Mouse (Mus musculus): ENCODE measurements around the gene Urb2. TPM values are rescaled to one million over a fixed set of nuclear protein-coding genes. Genes with fewer than 3 reads are reported as not detected.
"Not testable (repeated sequence)": the region's sequence is repeated elsewhere in the genome, so short reads cannot be mapped to it uniquely, and the experiment has no call there.

The Urb2 gene
- total RNA-seq, 2 experiments from 2014 or later, result 5.8 to 6.0 TPM

DNA sequence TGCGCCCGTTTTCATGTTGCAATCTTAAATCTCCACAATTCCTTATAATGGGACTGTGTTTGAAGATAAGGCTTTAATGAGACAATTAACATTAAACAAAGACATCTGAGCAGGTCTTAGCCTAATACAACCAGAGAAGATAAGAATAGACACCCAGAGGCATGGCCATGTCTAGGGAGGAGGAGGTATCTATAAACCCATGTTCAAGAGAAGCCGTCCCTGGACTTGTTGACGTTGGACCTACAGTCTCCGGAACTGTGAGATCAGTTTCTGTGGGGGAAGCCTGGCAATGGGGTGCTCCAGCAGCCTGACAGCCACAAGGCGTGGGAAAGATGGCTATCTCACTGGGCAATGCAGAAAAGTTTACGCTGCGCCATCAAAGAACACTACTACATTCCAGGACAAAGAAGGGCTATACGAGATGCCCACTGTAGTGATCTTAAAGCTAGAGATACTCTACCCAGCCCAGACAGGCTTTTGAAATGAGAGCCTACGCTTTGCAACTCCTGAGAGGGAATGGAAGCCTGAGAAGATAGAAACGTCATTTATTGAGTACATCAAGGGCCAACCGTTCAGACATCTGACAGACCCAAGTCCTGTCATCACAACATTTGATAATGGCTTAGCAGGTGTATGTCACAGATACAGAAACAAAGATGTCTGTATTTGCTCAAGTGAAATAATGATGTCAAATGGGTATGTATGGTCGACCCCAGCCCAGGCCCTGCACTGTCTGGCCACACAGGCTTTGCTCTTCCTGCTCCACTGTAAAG is 30.8 kb upstream of the Urb2 start:
- no peak for DNase-seq
- intact Hi-C loops (cut with DNase I), result no loop called here
- Histone ChIP-seq H3K27ac (no peak overlapping the region), H3K4me3 (no peak overlapping the region)
- no peak for TF ChIP-seq CTCF (IDR thresholded peaks at IDR 0.05)

DNA sequence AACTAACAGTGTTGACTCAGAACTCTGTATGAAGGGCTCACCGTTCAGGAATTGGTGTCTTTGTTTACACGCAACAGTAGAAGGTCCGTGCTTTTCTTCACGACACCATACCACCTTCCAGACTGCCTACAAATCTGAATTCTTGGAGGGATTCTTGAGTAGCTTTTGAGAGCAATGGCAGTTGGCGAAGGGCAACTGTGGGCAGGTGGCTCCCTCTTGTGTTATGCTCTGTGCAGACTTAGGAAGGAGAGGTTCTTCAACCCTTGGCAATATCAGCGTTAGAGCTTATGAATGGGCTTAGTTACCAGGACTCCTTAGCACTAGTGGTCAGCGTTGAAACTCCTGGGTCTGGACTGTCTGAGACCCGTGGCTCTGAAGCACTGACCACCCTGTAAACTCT is 28.7 kb upstream of the Urb2 start:
- Histone ChIP-seq H3K27ac (no peak overlapping the region), H3K4me3 (no peak overlapping the region)
- intact Hi-C loops (cut with DNase I), result no loop called here
- DNase-seq, result no peak
- peak; percentile 39; the same call in 1 of the 2 replicates for TF ChIP-seq CTCF (IDR thresholded peaks at IDR 0.05)

DNA sequence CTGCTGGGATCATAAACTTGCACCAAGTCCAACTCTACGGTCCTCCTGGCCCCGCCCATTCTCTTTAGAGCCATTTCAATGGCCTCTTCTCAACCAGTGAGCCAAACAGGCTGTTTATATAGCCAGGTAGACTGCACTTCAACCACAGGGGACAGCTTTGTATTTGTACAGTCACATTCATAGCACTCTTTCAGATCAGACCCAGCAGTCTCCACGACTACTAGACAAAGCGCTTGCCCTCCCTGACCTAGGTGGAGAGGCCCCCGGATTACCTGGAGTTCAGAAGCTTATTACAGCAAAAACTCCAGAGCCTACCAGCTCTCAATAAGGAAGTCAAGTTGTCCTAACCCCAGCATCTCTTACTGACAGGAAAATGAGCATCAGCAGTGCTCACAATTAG is 27.7 kb upstream of the Urb2 start:
- Histone ChIP-seq H3K27ac (no peak overlapping the region), H3K4me3 (no peak overlapping the region)
- DNase-seq, result no peak
- no peak for TF ChIP-seq CTCF (IDR thresholded peaks at IDR 0.05)
- intact Hi-C loops (cut with DNase I), result no loop called here

DNA sequence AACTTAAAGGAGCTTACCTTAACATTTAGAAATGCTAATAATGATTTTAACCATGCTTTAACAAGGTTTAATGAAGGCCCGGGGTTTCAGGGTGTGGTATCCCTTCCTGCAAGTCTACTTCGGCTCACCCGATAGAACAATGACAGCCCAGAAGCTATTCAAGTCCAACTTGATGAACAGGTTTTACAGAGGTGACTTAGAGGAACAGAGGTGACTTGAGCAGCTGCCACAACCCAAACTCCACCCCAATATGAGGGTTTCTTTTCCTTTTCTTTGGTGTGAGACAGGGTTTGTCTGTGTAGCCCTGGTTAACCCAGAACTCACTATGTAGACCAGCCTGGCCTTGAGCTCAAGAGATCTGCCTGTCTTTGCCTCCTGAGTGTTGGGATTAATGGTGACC is 27.3 kb upstream of the Urb2 start:
- Histone ChIP-seq H3K4me3 (no peak overlapping the region), H3K27ac (no peak overlapping the region)
- TF ChIP-seq CTCF (IDR thresholded peaks at IDR 0.05), result no peak
- intact Hi-C loops (cut with DNase I), result no loop called here
- DNase-seq, result no peak

DNA sequence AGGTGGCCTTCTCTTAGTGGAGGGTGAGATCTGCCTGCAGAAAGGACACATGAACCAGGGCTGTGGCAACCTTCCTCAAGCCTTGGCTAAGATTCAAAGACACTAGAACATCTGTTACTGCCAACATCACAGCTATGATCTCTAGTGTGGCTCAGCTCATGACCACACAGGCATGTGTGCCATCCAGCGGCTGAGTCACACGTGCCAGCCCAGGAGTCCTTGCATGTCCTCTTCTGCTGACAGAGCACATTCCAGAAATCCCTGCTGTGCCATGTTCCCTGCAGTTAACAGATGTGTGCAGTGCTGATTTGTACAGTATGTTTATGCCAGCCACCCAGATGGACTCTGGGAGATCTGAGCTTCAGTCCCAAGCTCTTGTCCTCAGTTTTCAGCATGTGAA is 21.7 kb upstream of the Urb2 start:
- intact Hi-C loops (cut with DNase I), result no loop called here
- Histone ChIP-seq H3K4me3 (no peak overlapping the region), H3K27ac (peak overlapping the region; percentile 74)
- DNase-seq, result peak; percentile 71
- TF ChIP-seq CTCF (IDR thresholded peaks at IDR 0.05), result no peak

DNA sequence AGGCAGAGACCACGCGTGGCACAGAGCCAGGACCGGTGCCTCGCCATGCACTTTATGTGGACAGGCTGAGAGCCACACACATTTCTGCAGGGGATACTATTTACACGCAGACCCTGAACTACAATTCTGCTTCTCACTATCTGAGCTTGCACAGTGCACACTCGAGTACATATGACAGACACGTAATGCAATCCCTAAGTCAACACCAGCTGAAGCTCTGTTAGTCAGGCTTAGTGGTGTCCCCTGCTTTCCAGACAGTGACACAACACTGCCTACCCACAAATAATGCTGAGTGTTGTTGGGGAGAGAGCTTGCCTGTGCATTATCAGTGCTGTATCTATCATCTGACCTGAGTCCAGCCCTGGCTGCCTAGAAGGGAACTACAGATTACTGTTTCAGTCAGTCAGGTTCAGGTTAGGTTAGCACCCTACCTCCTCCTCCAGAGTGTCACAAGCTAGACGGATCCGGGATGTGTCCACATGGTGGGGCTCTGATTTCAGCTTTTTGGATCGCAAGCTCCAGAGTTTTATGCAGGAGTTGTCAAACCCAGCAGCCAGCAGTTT is 18.7 kb upstream of the Urb2 start:
- intact Hi-C loops (cut with DNase I), result no loop called here
- peak; percentile 36 for TF ChIP-seq CTCF (IDR thresholded peaks at IDR 0.05)
- DNase-seq, result peak; percentile 44
- H3K27ac ChIP-seq, result peak overlapping the region; percentile 79
- peak overlapping the region; percentile 7 for H3K4me3 ChIP-seq

DNA sequence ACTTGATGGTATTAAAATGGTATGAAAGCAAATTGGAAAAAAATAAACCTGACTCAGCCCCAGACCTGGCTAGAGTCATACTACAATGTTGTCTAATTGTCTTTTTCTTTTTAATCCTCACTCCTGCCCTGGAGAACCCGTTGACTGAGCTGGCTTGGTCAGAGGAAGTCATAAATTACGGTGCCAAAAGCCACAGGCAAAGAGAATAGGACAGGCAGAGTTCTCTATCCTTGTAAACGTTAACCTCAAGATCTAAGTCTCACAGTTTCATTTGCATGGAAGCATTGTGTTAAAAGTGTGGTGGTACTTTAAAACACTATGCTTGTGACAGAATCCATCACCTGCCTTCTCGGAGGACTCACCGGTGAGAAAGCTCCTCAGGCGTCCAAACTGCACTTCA is 13.5 kb upstream of the Urb2 start:
- intact Hi-C loops (cut with DNase I), result no loop called here
- DNase-seq, result no peak
- H3K4me3 ChIP-seq, result no peak overlapping the region
- no peak overlapping the region for H3K27ac ChIP-seq
- TF ChIP-seq CTCF (IDR thresholded peaks at IDR 0.05), result no peak

DNA sequence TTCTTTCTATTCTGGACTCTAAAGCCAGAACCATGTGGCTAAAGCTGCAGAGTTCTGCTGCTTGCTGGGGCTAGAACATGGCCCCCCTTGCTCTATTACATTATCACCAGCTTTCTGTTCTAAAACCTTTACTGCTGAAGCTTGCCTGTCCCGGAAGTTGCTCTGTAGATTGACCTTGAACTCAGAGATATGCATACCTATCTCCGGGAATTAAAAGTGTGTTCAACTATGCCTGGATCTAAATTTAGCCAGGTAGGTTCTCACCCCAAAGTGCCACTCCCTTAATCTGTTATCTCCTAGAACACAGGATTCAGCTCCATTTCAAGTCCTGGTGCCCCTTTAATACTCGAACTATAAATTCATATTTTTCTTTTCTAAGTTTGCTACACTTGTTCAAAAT is 9.7 kb upstream of the Urb2 start:
- no peak overlapping the region for H3K4me3 ChIP-seq
- no peak for TF ChIP-seq CTCF (IDR thresholded peaks at IDR 0.05)
- no peak for DNase-seq
- intact Hi-C loops (cut with DNase I), result no loop called here
- no peak overlapping the region for H3K27ac ChIP-seq

DNA sequence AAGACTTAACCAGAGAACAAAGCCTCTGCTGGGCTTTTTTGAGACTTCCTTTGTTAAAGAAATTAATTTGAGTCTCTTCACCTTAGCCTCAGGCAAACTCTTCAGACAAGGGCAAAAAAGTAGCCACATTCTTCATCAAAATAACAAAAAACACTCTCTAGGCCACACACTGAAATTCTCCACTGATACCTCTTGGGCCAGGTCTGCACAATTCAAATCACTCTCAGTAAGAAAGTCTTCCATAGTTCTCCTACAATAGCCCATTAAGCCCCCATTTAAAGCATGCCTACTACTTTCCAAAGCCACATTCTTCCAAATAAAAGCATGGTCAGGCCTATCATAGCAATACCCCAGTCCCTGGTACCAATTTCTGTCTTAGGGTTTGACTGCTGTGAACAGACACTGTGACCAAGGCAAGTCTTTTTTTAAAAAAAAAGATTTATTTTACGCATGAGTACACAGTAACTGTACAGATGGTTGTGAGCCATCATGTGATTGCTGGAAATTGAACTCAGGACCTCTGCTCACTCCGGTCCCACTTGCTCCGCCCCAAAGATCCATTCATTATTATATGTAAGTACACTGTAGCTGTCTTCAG is 9.2 kb upstream of the Urb2 start:
- Histone ChIP-seq H3K4me3 (no peak overlapping the region), H3K27ac (no peak overlapping the region)
- no peak for DNase-seq
- TF ChIP-seq CTCF (IDR thresholded peaks at IDR 0.05), result no peak
- intact Hi-C loops (cut with DNase I), result no loop called here

DNA sequence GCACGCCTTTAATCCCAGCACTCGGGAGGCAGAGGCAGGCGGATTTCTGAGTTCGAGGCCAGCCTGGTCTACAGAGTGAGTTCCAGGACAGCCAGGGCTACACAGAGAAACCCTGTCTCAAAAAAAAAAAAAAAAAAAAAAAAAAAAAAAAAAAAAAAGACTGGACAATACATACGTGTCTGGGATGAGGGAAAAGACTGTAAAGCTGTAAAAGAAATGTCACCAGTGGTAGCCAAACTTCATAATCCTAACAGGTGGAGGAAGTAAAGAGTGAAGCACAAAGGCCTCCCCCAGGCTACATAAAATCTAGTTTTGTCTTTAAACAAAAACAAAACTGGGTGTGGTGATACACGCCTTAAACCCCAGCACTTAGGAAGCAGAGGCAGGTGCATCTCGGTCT is 7.0 kb upstream of the Urb2 start:
- intact Hi-C loops (cut with DNase I); DNase-seq; H3K4me3 ChIP-seq; H3K27ac ChIP-seq: not testable (repeated sequence)

DNA sequence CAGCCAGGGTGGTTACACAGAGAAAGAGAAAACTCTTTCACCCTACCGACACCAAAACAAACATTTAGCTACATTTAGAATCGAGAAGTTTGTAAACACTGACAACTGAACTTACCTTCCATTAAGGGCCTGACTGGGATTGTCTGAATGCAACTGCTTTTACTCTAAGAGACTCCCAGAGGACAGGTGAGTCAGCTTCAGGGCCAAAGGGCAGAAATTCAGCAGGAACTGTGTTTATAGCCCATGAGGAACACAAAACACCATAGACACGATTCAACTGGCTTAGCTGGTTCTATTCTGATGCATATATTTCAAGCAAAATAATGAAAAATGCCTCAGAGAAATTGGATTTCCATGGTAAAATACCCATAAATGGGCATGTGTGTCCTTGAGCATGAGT is 6.6 kb upstream of the Urb2 start:
- intact Hi-C loops (cut with DNase I), result no loop called here
- H3K4me3 ChIP-seq, result no peak overlapping the region
- no peak for DNase-seq
- no peak for TF ChIP-seq CTCF (IDR thresholded peaks at IDR 0.05)
- no peak overlapping the region for H3K27ac ChIP-seq

DNA sequence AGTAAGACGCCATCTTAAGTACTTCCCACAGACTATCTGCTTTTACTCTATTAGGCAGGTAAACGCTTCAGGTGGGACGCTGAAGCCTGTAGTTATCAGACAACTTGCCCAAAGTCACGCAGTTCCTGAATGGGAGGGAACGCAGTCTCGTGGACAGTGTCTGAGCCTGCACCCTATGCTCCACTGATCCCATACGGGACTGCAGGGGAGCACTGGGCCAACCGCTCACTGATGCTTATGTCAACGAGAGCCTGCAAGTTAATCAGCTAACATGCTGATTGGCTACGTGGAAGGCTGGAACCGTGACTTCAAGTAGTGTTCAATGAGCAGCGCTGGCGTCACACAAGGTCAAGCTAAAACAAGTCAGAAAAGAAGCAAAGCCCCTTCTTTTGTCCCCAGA is 1.5 kb upstream of the Urb2 start:
- no peak for DNase-seq
- Histone ChIP-seq H3K4me3 (peak overlapping the region; percentile 94), H3K27ac (no peak overlapping the region)
- no peak for TF ChIP-seq CTCF (IDR thresholded peaks at IDR 0.05)
- intact Hi-C loops (cut with DNase I), result loop anchor here (5.0 kb wide), 1 partner anchor 37 kb away; the partner anchor contains the start of gene Abcb10

DNA sequence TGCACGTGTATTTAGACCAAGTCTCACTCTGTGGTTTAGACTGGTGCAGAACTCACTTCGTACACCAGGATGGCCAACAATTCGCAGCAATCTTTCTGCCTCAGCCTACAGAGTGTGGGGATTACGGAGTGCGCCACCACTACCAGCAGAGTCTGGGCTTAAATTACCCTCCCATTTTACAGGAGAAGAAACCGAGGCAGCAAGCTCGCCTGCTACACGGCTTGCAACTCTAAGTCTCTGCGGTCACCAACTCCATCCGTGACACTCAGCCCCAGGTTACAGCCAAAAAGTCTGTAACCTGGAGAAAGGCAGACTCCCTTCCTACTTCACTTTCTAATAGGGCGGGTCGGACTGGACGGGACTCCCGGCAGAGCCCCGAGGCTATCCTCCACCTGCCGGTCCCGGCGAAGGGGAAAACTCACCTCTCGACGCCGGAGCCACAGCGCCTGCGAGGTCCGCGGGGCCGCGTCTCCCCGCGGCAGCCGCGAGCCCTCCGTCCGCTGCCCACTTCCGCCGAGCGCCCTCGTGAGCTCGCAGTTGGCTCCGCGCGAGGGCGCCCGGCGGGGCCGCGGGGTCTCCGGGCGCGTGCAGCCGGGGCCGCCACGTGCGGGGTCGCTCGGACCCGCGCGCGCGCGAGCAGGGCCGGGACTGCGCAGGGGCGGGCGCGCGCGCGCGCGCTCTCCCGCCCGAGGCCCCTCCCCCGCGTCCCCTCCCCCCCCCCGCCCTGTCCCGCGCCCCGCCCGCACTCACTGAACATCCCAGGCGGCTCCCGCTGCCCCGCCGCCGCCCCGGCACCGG is 670 bp upstream of the Urb2 start:
- TF ChIP-seq CTCF (IDR thresholded peaks at IDR 0.05), result no peak
- intact Hi-C loops (cut with DNase I), result loop anchor here (5.0 kb wide), 1 partner anchor 38 kb away; the partner anchor contains the start of gene Abcb10
- DNase-seq, result peak; percentile 83
- Histone ChIP-seq H3K27ac (peak overlapping the region; percentile 99), H3K4me3 (peak overlapping the region; percentile 94)

DNA sequence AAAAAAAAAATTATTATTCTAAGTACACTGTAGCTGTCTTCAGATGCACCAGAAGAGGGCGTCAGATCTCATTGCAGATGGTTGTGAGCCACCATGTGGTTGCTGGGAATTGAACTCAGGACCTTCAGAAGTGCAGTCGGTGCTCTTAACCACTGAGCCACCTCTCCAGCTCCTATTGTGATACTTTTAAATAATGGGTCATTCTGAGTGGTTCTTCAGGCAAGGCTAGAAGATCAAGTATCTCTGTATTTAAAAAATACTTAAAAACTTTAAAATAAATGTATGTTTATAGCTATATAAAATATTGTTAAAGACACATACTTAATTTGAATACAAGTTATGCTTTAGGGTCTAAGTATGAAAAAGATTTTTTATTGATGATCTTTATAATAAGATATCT is 5.0 kb downstream of the Urb2 start:
- intact Hi-C loops (cut with DNase I); H3K4me3 ChIP-seq; DNase-seq: not testable (repeated sequence)

More for the DNA sequence above, 5.0 kb downstream of the Urb2 start:
- H3K27ac ChIP-seq, result not testable (repeated sequence)

All from gastrocnemius, adult 2 months (tissue).